Comparison of ENCODE assay signal across 8 mouse cellular contexts in genomic region chr6:88899086-88899485, GRCm38 (mm10). TPM values are rescaled to one million over a fixed set of nuclear protein-coding genes. Genes with fewer than 3 reads are reported as not detected.
DNase-seq lines count a peak whose midpoint lies in the region; ATAC-seq and TF ChIP-seq lines count a peak whose summit lies in the region.

No protein-coding gene starts in this region.

- H3ac ChIP-seq in myocyte (ENCODE audit: control insufficient read depth, insufficient read length), result no peak overlapping the region

- H3K27me3 ChIP-seq in forebrain, embryonic 12.5 days, result no peaks in the 10 kb centered on the region
- H3K27me3 ChIP-seq in intestine, embryonic 16.5 days (replicated peaks; ENCODE audit: control insufficient read depth, insufficient read depth, low read length), result no peaks in the 10 kb centered on the region
- no peaks in the 10 kb centered on the region for H3K27me3 ChIP-seq in myocyte (ENCODE audit: control insufficient read depth, insufficient read depth, insufficient read length)

- no peak for DNase-seq in layer of hippocampus, adult 2 months (ENCODE audit: low spot score in 2 of 2)
- DNase-seq in layer of hippocampus, postnatal 25 days (ENCODE audit: extremely low spot score in 1 of 2, low spot score in 1 of 2), result no peak
- DNase-seq in T-cell, adult 2 months (ENCODE audit: low spot score), result no peak
- no peak for DNase-seq in layer of hippocampus, adult 8-10 months (ENCODE audit: low spot score in 2 of 2)

- no peak overlapping the region for H3K9ac ChIP-seq in forebrain, embryonic 12.5 days
- H3K9ac ChIP-seq in intestine, embryonic 16.5 days (ENCODE audit: low read depth, low read length), result peak overlapping the region; percentile 76

- H3K4me2 ChIP-seq in forebrain, embryonic 12.5 days, result peak overlapping the region; percentile 77
- H3K4me2 ChIP-seq in intestine, embryonic 16.5 days (ENCODE audit: low read depth, low read length), result peak overlapping the region; percentile 59
- H3K4me2 ChIP-seq in myocyte (ENCODE audit: low read depth), result peak overlapping the region; percentile 89

- H3K79me2 ChIP-seq in myocyte (ENCODE audit: control insufficient read depth, insufficient read depth), result peaks cover 6% of the 10 kb centered on the region

- peaks cover 32% of the 10 kb centered on the region for H3K36me3 ChIP-seq in forebrain, embryonic 12.5 days (replicated peaks)
- no peaks in the 10 kb centered on the region for H3K36me3 ChIP-seq in intestine, embryonic 16.5 days (ENCODE audit: control insufficient read depth, insufficient read depth, low read length)
- no peaks in the 10 kb centered on the region for H3K36me3 ChIP-seq in myocyte (ENCODE audit: control insufficient read depth, insufficient read depth)

- 0 out of 2 replicates have a peak overlapping the region, but pooled peaks have one; percentile 36 for H3K27ac ChIP-seq in layer of hippocampus, adult 2 months
- no peak overlapping the region for H3K27ac ChIP-seq in forebrain, embryonic 12.5 days
- no peak overlapping the region for H3K27ac ChIP-seq in intestine, embryonic 16.5 days (ENCODE audit: low read length)

- 60% methylated on average over 4 of the region's 4 CpGs for WGBS in forebrain, embryonic 12.5 days
- 57% methylated on average over 4 of the region's 4 CpGs for WGBS in intestine, embryonic 16.5 days

- no peak for ATAC-seq in forebrain, embryonic 12.5 days (ENCODE audit: low FRiP score)
- no peak for ATAC-seq in intestine, embryonic 16.5 days
- ATAC-seq in CD4-positive, CD25-positive, alpha-beta regulatory T cell, adult 4 months, result no peak

- no peak for TF ChIP-seq CTCF in layer of hippocampus, adult 2 months (conservative IDR thresholded peaks at IDR 0.05)

- TF ChIP-seq POLR2A in myocyte (IDR thresholded peaks at IDR 0.05; ENCODE audit: insufficient read length, low read depth), result no peak

- peaks cover 46% of the 10 kb centered on the region for H3K4me1 ChIP-seq in forebrain, embryonic 12.5 days
- peaks cover 36% of the 10 kb centered on the region for H3K4me1 ChIP-seq in intestine, embryonic 16.5 days (ENCODE audit: control insufficient read depth, insufficient read depth, low read length)

- peak overlapping the region; percentile 71; the same call in 1 of the 2 replicates for H3K4me3 ChIP-seq in layer of hippocampus, adult 2 months
- no peak overlapping the region for H3K4me3 ChIP-seq in forebrain, embryonic 12.5 days (replicated peaks)
- H3K4me3 ChIP-seq in intestine, embryonic 16.5 days (ENCODE audit: low read length), result peak overlapping the region; percentile 68; the same call in 1 of the 2 replicates
- peak overlapping the region; percentile 58 for H3K4me3 ChIP-seq in myocyte

- no peaks in the 10 kb centered on the region for H3K9me3 ChIP-seq in forebrain, embryonic 12.5 days
- no peaks in the 10 kb centered on the region for H3K9me3 ChIP-seq in intestine, embryonic 16.5 days (ENCODE audit: control insufficient read depth, low read length)

TF ChIP-seq in myocyte, 11 proteins besides CTCF, POLR2A, EP300 and RAD21:
- no peak for TF ChIP-seq TCF12 (IDR thresholded peaks at IDR 0.05; ENCODE audit: insufficient read depth, poor library complexity, severe bottlenecking)
- TF ChIP-seq SRF (IDR thresholded peaks at IDR 0.05; ENCODE audit: control insufficient read depth, insufficient read length, low read depth), result no peak
- TF ChIP-seq MAX (IDR thresholded peaks at IDR 0.05; ENCODE audit: low read depth), result no peak
- TF ChIP-seq CEBPB (IDR thresholded peaks at IDR 0.05; ENCODE audit: insufficient read depth, poor library complexity, severe bottlenecking), result no peak
- no peak for TF ChIP-seq MYOG (IDR thresholded peaks at IDR 0.05; ENCODE audit: control insufficient read depth in 1 of 3, insufficient read depth in 1 of 3, insufficient read length in 2 of 3, low read depth in 2 of 3)
- TF ChIP-seq POLR2AphosphoS2 (IDR thresholded peaks at IDR 0.05; ENCODE audit: insufficient read length, low read depth), result no peak
- TF ChIP-seq E2F4 (IDR thresholded peaks at IDR 0.05; ENCODE audit: insufficient read depth), result no peak
- no peak for TF ChIP-seq REST (IDR thresholded peaks at IDR 0.05; ENCODE audit: insufficient read depth, insufficient read length)
- no peak for TF ChIP-seq USF1 (IDR thresholded peaks at IDR 0.05; ENCODE audit: low read depth)
- no peak for TF ChIP-seq MYOD1 (IDR thresholded peaks at IDR 0.05; ENCODE audit: control insufficient read depth in 1 of 3, insufficient read length in 2 of 3, low read depth in 2 of 3)
- TF ChIP-seq TCF3 (IDR thresholded peaks at IDR 0.05; ENCODE audit: insufficient read length, low read depth), result no peak
TF ChIP-seq in myocyte: peak in this region for 0.

RNA-seq across cellular contexts. Expression of gene Mcm2, which starts 0.5 kb away (rescaled TPM):
- 1 to 10 TPM; 5.7 to 7.4 TPM for total RNA-seq in layer of hippocampus, adult 2 months (2021)
- total RNA-seq in layer of hippocampus, postnatal 25 days (2021), result 1 to 10 TPM; 5.5 to 6.6 TPM
- 200 and 211 TPM in 2 replicates for polyA plus RNA-seq in forebrain, embryonic 12.5 days (2016; fragmentation: Nextera tagmentation; extraction: Ambion mirVana)
- polyA plus RNA-seq in intestine, embryonic 16.5 days (2015; fragmentation: Nextera tagmentation; extraction: Ambion mirVana), result 90.1 and 101 TPM in 2 replicates
- polyA plus RNA-seq in myocyte (2012; fragmentation: generic; extraction: Trizol), result 42.1 TPM
- 10 to 100 TPM; 19.8 to 34.7 TPM for polyA plus RNA-seq in CD4-positive, CD25-positive, alpha-beta regulatory T cell, adult 4 months (2017; shearing (Covaris generic))
- total RNA-seq in layer of hippocampus, adult 8-10 months (2022), result 1 to 10 TPM; 4.4 to 7.0 (median 5.5) TPM

RNA-seq across cellular contexts. Expression of gene Tpra1, which starts 3.0 kb away (rescaled TPM):
- 10 to 100 TPM; 48.6 to 51.1 TPM for total RNA-seq in layer of hippocampus, adult 2 months (2021)
- total RNA-seq in layer of hippocampus, postnatal 25 days (2021), result 10 to 100 TPM; 35.1 to 45.1 TPM
- polyA plus RNA-seq in forebrain, embryonic 12.5 days (2016; fragmentation: Nextera tagmentation; extraction: Ambion mirVana), result 49.9 and 60.6 TPM in 2 replicates
- 73.7 and 77.0 TPM in 2 replicates for polyA plus RNA-seq in intestine, embryonic 16.5 days (2015; fragmentation: Nextera tagmentation; extraction: Ambion mirVana)
- polyA plus RNA-seq in myocyte (2012; fragmentation: generic; extraction: Trizol), result 27.3 TPM
- polyA plus RNA-seq in CD4-positive, CD25-positive, alpha-beta regulatory T cell, adult 4 months (2017; shearing (Covaris generic)), result 10 to 100 TPM; 54.7 to 74.1 TPM
- 10 to 100 TPM; 43.9 to 50.8 (median 49.6) TPM for total RNA-seq in layer of hippocampus, adult 8-10 months (2022)

RNA-seq across cellular contexts. Expression of gene Podxl2, which starts 24.2 kb away (rescaled TPM):
- 100 to 1,000 TPM; 160 to 165 TPM for total RNA-seq in layer of hippocampus, adult 2 months (2021)
- total RNA-seq in layer of hippocampus, postnatal 25 days (2021), result 100 to 1,000 TPM; 178 to 179 TPM
- polyA plus RNA-seq in forebrain, embryonic 12.5 days (2016; fragmentation: Nextera tagmentation; extraction: Ambion mirVana), result 248 and 258 TPM in 2 replicates
- 32.0 and 35.6 TPM in 2 replicates for polyA plus RNA-seq in intestine, embryonic 16.5 days (2015; fragmentation: Nextera tagmentation; extraction: Ambion mirVana)
- 3.4 TPM for polyA plus RNA-seq in myocyte (2012; fragmentation: generic; extraction: Trizol)
- polyA plus RNA-seq in CD4-positive, CD25-positive, alpha-beta regulatory T cell, adult 4 months (2017; shearing (Covaris generic)), result under 1 TPM in 1 of 2 experiments, not detected in 1; 0.32 TPM
- total RNA-seq in layer of hippocampus, adult 8-10 months (2022), result 100 to 1,000 TPM; 160 to 178 (median 170) TPM

RNA-seq across cellular contexts. Expression of gene Abtb1, which starts 57.3 kb away (rescaled TPM):
- total RNA-seq in layer of hippocampus, adult 2 months (2021), result 10 to 100 TPM; 33.4 to 37.1 TPM
- total RNA-seq in layer of hippocampus, postnatal 25 days (2021), result 10 to 100 TPM; 32.7 to 34.1 TPM
- 23.0 and 23.5 TPM in 2 replicates for polyA plus RNA-seq in forebrain, embryonic 12.5 days (2016; fragmentation: Nextera tagmentation; extraction: Ambion mirVana)
- 26.6 and 29.2 TPM in 2 replicates for polyA plus RNA-seq in intestine, embryonic 16.5 days (2015; fragmentation: Nextera tagmentation; extraction: Ambion mirVana)
- polyA plus RNA-seq in myocyte (2012; fragmentation: generic; extraction: Trizol), result 23.6 TPM
- polyA plus RNA-seq in CD4-positive, CD25-positive, alpha-beta regulatory T cell, adult 4 months (2017; shearing (Covaris generic)), result 100 to 1,000 TPM in 1 of 2 experiments, 10 to 100 TPM in 1; 71.0 to 112 TPM
- total RNA-seq in layer of hippocampus, adult 8-10 months (2022), result 10 to 100 TPM; 31.1 to 38.6 (median 37.0) TPM
